In genomic region chr1:89400734-89401202, GRCm38 (mm10) we compare ENCODE assay signal across 8 mouse cellular contexts. TPM values are rescaled to one million over a fixed set of nuclear protein-coding genes. Genes with fewer than 3 reads are reported as not detected.
DNase-seq lines count a peak whose midpoint lies in the region; ATAC-seq and TF ChIP-seq lines count a peak whose summit lies in the region.

No protein-coding gene starts in this region.

- WGBS in kidney, adult 2 months = 64% methylated on average over 10 of the region's 10 CpGs
- WGBS in forebrain, postnatal 0 days = 27% methylated on average over 10 of the region's 10 CpGs
- 8% methylated on average over 10 of the region's 10 CpGs for WGBS in neural tube, embryonic 15.5 days

- H3K4me2 ChIP-seq in forebrain, postnatal 0 days (ENCODE audit: low read depth) = no peak overlapping the region
- no peak overlapping the region for H3K4me2 ChIP-seq in neural tube, embryonic 15.5 days

- H3K9ac ChIP-seq in forebrain, postnatal 0 days = no peak overlapping the region
- no peak overlapping the region for H3K9ac ChIP-seq in neural tube, embryonic 15.5 days (replicated peaks)

- intact Hi-C loops in left cerebral cortex, adult 2 months (cut with DNase I) = no loop called here

- no peak overlapping the region for H3K27ac ChIP-seq in kidney, adult 2 months (ENCODE audit: insufficient read depth, low read depth, low read length)
- H3K27ac ChIP-seq in forebrain, postnatal 0 days (ENCODE audit: low read depth, low read length) = 0 out of 2 replicates have a peak overlapping the region, but pooled peaks have one; percentile 6
- H3K27ac ChIP-seq in left cerebral cortex, adult 2 months = no peak overlapping the region
- H3K27ac ChIP-seq in neural tube, embryonic 15.5 days (replicated peaks) = peak overlapping the region; percentile 51; the same call in 1 of the 2 replicates

- peak; percentile 94 for ATAC-seq in forebrain, postnatal 0 days
- ATAC-seq in neural tube, embryonic 15.5 days (ENCODE audit: low FRiP score) = peak; percentile 92

- no peak for TF ChIP-seq CTCF in kidney, adult 2 months (conservative IDR thresholded peaks at IDR 0.05; ENCODE audit: insufficient read depth, insufficient read length, low read depth, low read length)
- TF ChIP-seq CTCF in forebrain, postnatal 0 days (IDR thresholded peaks at IDR 0.05; ENCODE audit: low read depth) = no peak
- TF ChIP-seq CTCF in left cerebral cortex, adult 2 months (IDR thresholded peaks at IDR 0.05) = no peak

- TF ChIP-seq POLR2A in kidney, adult 2 months (IDR thresholded peaks at IDR 0.05; ENCODE audit: low read depth, low read length) = no peak

- no peaks in the 10 kb centered on the region for H3K9me3 ChIP-seq in forebrain, postnatal 0 days (ENCODE audit: low read length)
- H3K9me3 ChIP-seq in neural tube, embryonic 15.5 days (replicated peaks) = no peaks in the 10 kb centered on the region

- DNase-seq in kidney, adult 2 months = peak; percentile 21
- DNase-seq in kidney, postnatal 4 days = no peak
- DNase-seq in forebrain, postnatal 0 days = peak; percentile 63
- peak; percentile 12 to 15 for DNase-seq in left cerebral cortex, adult 2 months (ENCODE audit: extremely low spot score in 1 of 2, low spot score in 2 of 2)
- DNase-seq in gastrocnemius, adult 18-20 months (ENCODE audit: low spot score) = no peak
- DNase-seq in spleen, postnatal 36 days (ENCODE audit: low spot score in 2 of 2) = no peak
- DNase-seq in adrenal gland, postnatal 25 days = no peak

- H3K36me3 ChIP-seq in kidney, adult 2 months (ENCODE audit: control insufficient read depth, insufficient read depth, low read length) = no peaks in the 10 kb centered on the region
- no peaks in the 10 kb centered on the region for H3K36me3 ChIP-seq in forebrain, postnatal 0 days (ENCODE audit: insufficient read depth)
- no peaks in the 10 kb centered on the region for H3K36me3 ChIP-seq in neural tube, embryonic 15.5 days

- H3K4me1 ChIP-seq in kidney, adult 2 months (ENCODE audit: control insufficient read depth, insufficient read depth, low read length) = peaks cover 8% of the 10 kb centered on the region; the same call in 1 of the 2 replicates
- no peaks in the 10 kb centered on the region for H3K4me1 ChIP-seq in forebrain, postnatal 0 days (ENCODE audit: insufficient read depth)
- 0 out of 2 replicates have a peak, but pooled peaks cover 2% of the 10 kb centered on the region for H3K4me1 ChIP-seq in neural tube, embryonic 15.5 days

- H3K4me3 ChIP-seq in kidney, adult 2 months (ENCODE audit: insufficient read depth, low read depth, low read length) = no peak overlapping the region
- H3K4me3 ChIP-seq in forebrain, postnatal 0 days (ENCODE audit: low read depth, low read length) = no peak overlapping the region
- no peak overlapping the region for H3K4me3 ChIP-seq in left cerebral cortex, adult 2 months
- no peak overlapping the region for H3K4me3 ChIP-seq in neural tube, embryonic 15.5 days (replicated peaks)

- H3K27me3 ChIP-seq in kidney, adult 2 months (replicated peaks; ENCODE audit: control insufficient read depth, insufficient read depth, low read length) = no peaks in the 10 kb centered on the region
- no peaks in the 10 kb centered on the region for H3K27me3 ChIP-seq in forebrain, postnatal 0 days (ENCODE audit: insufficient read depth, low read length)
- H3K27me3 ChIP-seq in neural tube, embryonic 15.5 days (replicated peaks) = no peaks in the 10 kb centered on the region

RNA-seq across cellular contexts. Expression of gene Agap1, which starts 53.8 kb away (rescaled TPM):
- polyA plus RNA-seq in kidney, adult 2 months (2012; rRNA removed) = 29.3 and 31.6 TPM in 2 replicates
- 108 and 123 TPM in 2 replicates for total RNA-seq in forebrain, postnatal 0 days (2014; rRNA removed)
- 23.2 and 40.1 TPM in 2 replicates for polyA plus RNA-seq in forebrain, postnatal 0 days (2015; fragmentation: Nextera tagmentation; extraction: Ambion mirVana)
- 100 to 1,000 TPM; 270 to 281 TPM for total RNA-seq in left cerebral cortex, adult 2 months (2021)
- 35.1 and 42.6 TPM in 2 replicates for polyA plus RNA-seq in neural tube, embryonic 15.5 days (2015; fragmentation: Nextera tagmentation; extraction: Ambion mirVana)
- total RNA-seq in gastrocnemius, adult 18-20 months (2021) = 10 to 100 TPM; 18.9 to 20.6 TPM
- 52.9 and 55.0 TPM in 2 replicates for total RNA-seq in adrenal gland, postnatal 25 days (2021)

Comparison
In these comparisons a context has a peak if more than half of its experiments do, and no peak if none do; other contexts are left out.
1. DNase-seq: peak in kidney, adult 2 months (single experiment), forebrain, postnatal 0 days (single experiment) and left cerebral cortex, adult 2 months (2 of 2); none in kidney, postnatal 4 days (0 of 2), gastrocnemius, adult 18-20 months (single experiment), spleen, postnatal 36 days (0 of 2) and adrenal gland, postnatal 25 days (single experiment).
2. H3K27ac ChIP-seq: peak in forebrain, postnatal 0 days (single experiment) and neural tube, embryonic 15.5 days (single experiment); none in kidney, adult 2 months (single experiment) and left cerebral cortex, adult 2 months (single experiment).